Mouse (Mus musculus) forebrain, embryonic 16.5 days (tissue): Measurements from ENCODE around the gene Slc41a2. TPM values are rescaled to one million over a fixed set of nuclear protein-coding genes. Genes with fewer than 3 reads are reported as not detected.
A peak's percentile ranks its signal among the peaks of the same experiment; 100 is the strongest.

Experiments used
- ATAC-seq: fragments of 200-750 bp; cut with Nextera tagmentation; 2 replicates; pipeline ENCODE4 v1.8.0; 2017; ENCODE audit warnings: mild to moderate bottlenecking, moderate library complexity
- H3K27ac ChIP-seq: fragments of 300-500 bp; sonication (generic); 2 replicates; pipeline ENCODE4 v1.5.1; 2014; ENCODE audit warnings: low read length, control low read depth
- H3K27me3 ChIP-seq: fragments of 300-500 bp; sonication (generic); replicated peaks from 2 replicates; pipeline ENCODE4 v1.6.1; 2014; ENCODE audit warnings: low read length; ENCODE audit not compliant: control insufficient read depth, insufficient read depth
- H3K36me3 ChIP-seq: fragments of 300-500 bp; sonication (generic); 2 replicates; pipeline ENCODE4 v1.6.1; 2014; ENCODE audit not compliant: control insufficient read depth, insufficient read depth
- H3K4me1 ChIP-seq: fragments of 300-500 bp; sonication (generic); replicated peaks from 2 replicates; pipeline ENCODE4 v1.6.1; 2014; ENCODE audit warnings: low read length; ENCODE audit not compliant: control insufficient read depth, insufficient read depth
- H3K4me2 ChIP-seq: fragments of 300-500 bp; sonication (generic); 2 replicates; pipeline ENCODE4 v1.6.1; 2014; ENCODE audit warnings: mild to moderate bottlenecking, low read length, control low read depth
- H3K4me3 ChIP-seq: fragments of 300-500 bp; sonication (generic); replicated peaks from 2 replicates; pipeline ENCODE4 v1.5.1; 2014; ENCODE audit warnings: mild to moderate bottlenecking, low read length, control low read depth
- H3K9ac ChIP-seq: fragments of 300-500 bp; sonication (generic); replicated peaks from 2 replicates; pipeline ENCODE4 v1.6.1; 2014; ENCODE audit warnings: low read depth, low read length, control low read depth
- H3K9me3 ChIP-seq: fragments of 300-500 bp; sonication (generic); 2 replicates; pipeline ENCODE4 v1.6.1; 2016; ENCODE audit warnings: low read length; ENCODE audit not compliant: control insufficient read depth
- WGBS: fragments of 180-500 bp; shearing (Covaris S2); extraction: QIAGEN DNeasy Blood & Tissue Kit; methylation state at CpG from one replicate; pipeline ENCODE4 v1.1.7; 2014; 5-methylcytosine and 5-hydroxymethylcytosine counted together
- polyA plus RNA-seq: library from polyadenylated mRNA; unstranded; fragments of >200 nt; fragmentation: Nextera tagmentation; extraction: Ambion mirVana; gene quantifications from 2 replicates; pipeline ENCODE4 v1.2.1, GENCODE M21; 2015

Gene Slc41a2
- polyA plus RNA-seq, 1 experiment from 2014 or later = 6.8 TPM

GRCm38 (mm10) chr10:83210968-83211583 is 126.6 kb downstream of the Slc41a2 start:
- Histone ChIP-seq H3K4me2 (no peak overlapping the region), H3K9me3 (no peaks in the 10 kb centered on the region), H3K9ac (no peak overlapping the region), H3K4me3 (no peak overlapping the region), H3K27ac (no peak overlapping the region), H3K4me1 (peaks cover 17% of the 10 kb centered on the region), H3K27me3 (no peaks in the 10 kb centered on the region), H3K36me3 (no peaks in the 10 kb centered on the region)
- peak; percentile 39; the same call in 1 of the 2 replicates for ATAC-seq
- 10% methylated on average over 6 of the region's 6 CpGs for WGBS

DNA sequence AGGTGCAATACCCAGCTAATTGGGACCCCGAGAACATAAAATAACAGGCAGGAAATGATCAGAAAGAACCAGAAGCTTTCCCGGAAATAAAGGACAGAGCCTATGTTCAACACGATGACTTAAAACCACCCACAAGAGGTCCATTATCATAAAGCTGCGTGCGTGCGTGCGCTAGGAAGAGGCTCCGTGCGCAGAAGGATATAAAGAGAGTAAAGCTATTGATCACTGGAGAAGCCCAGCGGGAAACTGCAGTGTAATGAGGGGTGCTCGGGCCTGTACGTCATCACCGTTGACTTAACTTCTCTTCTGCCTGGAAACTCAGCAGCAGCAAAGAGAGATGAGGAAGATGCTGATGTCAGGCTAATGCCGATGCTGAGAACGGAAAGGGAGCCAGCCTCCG is 127.6 kb downstream of the Slc41a2 start:
- Histone ChIP-seq H3K36me3 (no peaks in the 10 kb centered on the region), H3K4me1 (peaks cover 17% of the 10 kb centered on the region), H3K4me3 (no peak overlapping the region), H3K4me2 (0 out of 2 replicates have a peak overlapping the region, but pooled peaks have one; percentile 3), H3K9ac (no peak overlapping the region), H3K27me3 (no peaks in the 10 kb centered on the region), H3K9me3 (no peaks in the 10 kb centered on the region), H3K27ac (no peak overlapping the region)
- WGBS = 43% methylated on average over 16 of the region's 16 CpGs
- no peak for ATAC-seq

DNA sequence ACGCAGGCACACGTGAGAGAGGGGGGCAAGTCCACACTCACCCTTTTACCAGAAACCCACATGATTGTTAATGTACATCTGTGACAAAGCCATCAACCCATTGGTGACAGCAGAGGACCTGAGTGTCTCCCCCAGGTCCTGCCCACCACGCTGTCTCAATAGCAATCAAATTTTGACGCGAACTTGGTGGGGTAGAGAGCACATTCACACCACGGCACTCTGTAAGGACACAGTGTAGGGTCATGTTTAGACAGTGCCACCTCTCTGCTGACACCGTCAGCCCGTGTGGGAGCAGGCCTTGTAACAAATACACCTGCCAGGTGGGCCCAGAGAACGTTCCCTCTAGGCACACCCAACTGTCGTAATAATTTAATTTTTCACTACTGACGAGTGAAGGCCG is 128.3 kb downstream of the Slc41a2 start:
- WGBS = 68% methylated on average over 12 of the region's 12 CpGs
- H3K4me2 ChIP-seq = no peak overlapping the region
- no peak overlapping the region for H3K27ac ChIP-seq
- 0 out of 2 replicates have a peak, but pooled peaks have one; percentile 32 for ATAC-seq
- H3K9me3 ChIP-seq = no peaks in the 10 kb centered on the region
- H3K4me3 ChIP-seq = no peak overlapping the region
- peaks cover 17% of the 10 kb centered on the region for H3K4me1 ChIP-seq
- H3K27me3 ChIP-seq = no peaks in the 10 kb centered on the region
- no peak overlapping the region for H3K9ac ChIP-seq
- no peaks in the 10 kb centered on the region for H3K36me3 ChIP-seq

GRCm38 (mm10) chr10:83208436-83208835 is 129.2 kb downstream of the Slc41a2 start:
- WGBS = 57% methylated on average over 7 of the region's 7 CpGs
- Histone ChIP-seq H3K4me2 (no peak overlapping the region), H3K4me1 (peaks cover 17% of the 10 kb centered on the region), H3K27me3 (no peaks in the 10 kb centered on the region), H3K36me3 (no peaks in the 10 kb centered on the region), H3K9me3 (no peaks in the 10 kb centered on the region), H3K27ac (no peak overlapping the region), H3K4me3 (no peak overlapping the region), H3K9ac (no peak overlapping the region)
- peak; percentile 32; the same call in 1 of the 2 replicates for ATAC-seq

GRCm38 (mm10) chr10:83202906-83203702 is 134.6 kb downstream of the Slc41a2 start:
- Histone ChIP-seq H3K9me3 (no peaks in the 10 kb centered on the region), H3K4me1 (peaks cover 4% of the 10 kb centered on the region), H3K4me3 (no peak overlapping the region), H3K27me3 (no peaks in the 10 kb centered on the region), H3K36me3 (no peaks in the 10 kb centered on the region), H3K27ac (no peak overlapping the region), H3K4me2 (no peak overlapping the region), H3K9ac (no peak overlapping the region)
- ATAC-seq = no peak
- 90% methylated on average over 14 of the region's 14 CpGs for WGBS

GRCm38 (mm10) chr10:83201525-83201924 is 136.2 kb downstream of the Slc41a2 start:
- H3K9me3 ChIP-seq = no peaks in the 10 kb centered on the region
- no peak overlapping the region for H3K9ac ChIP-seq
- no peak for ATAC-seq
- H3K4me3 ChIP-seq = no peak overlapping the region
- 89% methylated on average over 7 of the region's 7 CpGs for WGBS
- H3K36me3 ChIP-seq = no peaks in the 10 kb centered on the region
- H3K4me1 ChIP-seq = no peaks in the 10 kb centered on the region
- no peak overlapping the region for H3K27ac ChIP-seq
- no peak overlapping the region for H3K4me2 ChIP-seq
- no peaks in the 10 kb centered on the region for H3K27me3 ChIP-seq

DNA sequence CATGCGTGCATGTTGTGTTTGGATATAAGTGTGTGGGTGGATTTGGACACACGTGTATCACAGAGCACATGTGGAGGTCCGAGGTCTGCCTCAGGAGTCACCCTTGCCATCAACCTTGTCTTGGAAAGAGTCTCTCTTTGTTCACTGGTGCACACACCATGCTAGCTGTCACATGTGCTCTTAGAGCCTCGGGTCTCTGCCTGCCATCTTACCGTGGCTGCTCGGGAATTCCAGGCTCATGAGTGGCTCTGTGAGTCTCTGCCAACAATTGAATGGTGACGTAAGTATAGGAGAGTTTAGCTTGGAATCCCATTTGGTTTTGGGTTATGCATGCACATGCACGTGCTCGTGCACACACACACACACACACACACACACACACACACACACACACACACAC is 138.4 kb downstream of the Slc41a2 start:
- no peaks in the 10 kb centered on the region for H3K27me3 ChIP-seq
- no peak overlapping the region for H3K4me2 ChIP-seq
- 75% methylated on average over 9 of the region's 9 CpGs for WGBS
- ATAC-seq = no peak
- H3K36me3 ChIP-seq = no peaks in the 10 kb centered on the region
- no peaks in the 10 kb centered on the region for H3K9me3 ChIP-seq
- no peak overlapping the region for H3K27ac ChIP-seq
- no peak overlapping the region for H3K4me3 ChIP-seq
- peaks cover 5% of the 10 kb centered on the region; the same call in 1 of the 2 replicates for H3K4me1 ChIP-seq
- no peak overlapping the region for H3K9ac ChIP-seq

GRCm38 (mm10) chr10:83198692-83199091 is 139.0 kb downstream of the Slc41a2 start:
- no peak overlapping the region for H3K4me3 ChIP-seq
- no peak for ATAC-seq
- no peak overlapping the region for H3K9ac ChIP-seq
- H3K27me3 ChIP-seq = no peaks in the 10 kb centered on the region
- no peaks in the 10 kb centered on the region for H3K36me3 ChIP-seq
- no peaks in the 10 kb centered on the region for H3K9me3 ChIP-seq
- peaks cover 5% of the 10 kb centered on the region; the same call in 1 of the 2 replicates for H3K4me1 ChIP-seq
- WGBS = 82% methylated on average over 5 of the region's 5 CpGs
- no peak overlapping the region for H3K27ac ChIP-seq
- no peak overlapping the region for H3K4me2 ChIP-seq

- Histone ChIP-seq H3K27me3 (no peaks in the 10 kb centered on the region), H3K36me3 (no peaks in the 10 kb centered on the region), H3K4me1 (peaks cover 5% of the 10 kb centered on the region; the same call in 1 of the 2 replicates), H3K9ac (no peak overlapping the region), H3K4me3 (no peak overlapping the region), H3K27ac (no peak overlapping the region), H3K9me3 (no peaks in the 10 kb centered on the region), H3K4me2 (no peak overlapping the region)
- 55% methylated on average over 11 of the region's 11 CpGs for WGBS
- peak; percentile 15; the same call in 1 of the 2 replicates for ATAC-seq
Measured at GRCm38 (mm10) chr10:83197690-83198336, 139.9 kb downstream of the Slc41a2 start.
